7 mouse cellular contexts compared by ENCODE assay signal in the genomic region with DNA sequence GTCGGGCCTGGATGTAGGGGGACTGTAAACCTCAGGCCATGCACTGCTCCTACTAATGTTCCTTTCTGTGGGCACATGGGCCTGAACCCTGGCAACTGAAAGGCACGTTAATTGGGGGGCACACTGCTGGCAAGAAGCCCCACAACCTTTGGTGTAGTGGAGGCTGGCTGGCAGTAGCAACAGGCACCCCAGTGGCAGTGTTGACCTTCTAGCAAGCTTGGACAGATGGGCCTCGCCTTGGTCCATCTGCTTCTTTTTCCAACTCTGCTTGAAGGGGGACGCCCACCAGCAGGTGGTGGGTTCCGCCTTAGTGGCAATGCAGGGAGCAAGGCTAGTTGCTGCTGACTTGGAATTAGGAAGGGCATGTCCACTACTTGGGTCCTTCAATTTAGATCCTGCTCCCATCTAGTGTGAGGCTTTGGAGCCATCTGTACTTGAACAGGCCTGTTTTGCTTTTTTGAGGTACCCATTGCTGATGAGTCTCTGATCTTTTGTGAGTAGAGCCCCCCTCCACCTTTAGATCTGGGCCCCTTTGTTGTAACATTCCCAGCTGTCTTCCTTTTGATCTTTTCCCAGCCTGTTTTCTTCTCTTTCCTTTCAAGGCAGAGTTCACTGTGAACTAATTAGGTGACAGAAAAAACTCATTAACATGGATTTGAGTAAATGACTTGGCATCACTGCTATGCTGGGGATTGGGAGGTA. TPM values are rescaled to one million over a fixed set of nuclear protein-coding genes. Genes with fewer than 3 reads are reported as not detected.
DNase-seq lines count a peak whose midpoint lies in the region; ATAC-seq lines count a peak whose summit lies in the region.

No protein-coding gene starts in this region.

- WGBS in hindbrain, embryonic 12.5 days, result 6% methylated on average over 5 of the region's 5 CpGs
- WGBS in midbrain, embryonic 14.5 days, result 1% methylated on average over 5 of the region's 5 CpGs

- no peak for ATAC-seq in megakaryocyte, adult 5-6 weeks (ENCODE audit: poor library complexity, severe bottlenecking)
- ATAC-seq in hindbrain, embryonic 12.5 days (ENCODE audit: low FRiP score), result peak; percentile 3; the same call in 1 of the 2 replicates
- no peak for ATAC-seq in midbrain, embryonic 14.5 days (ENCODE audit: low FRiP score, low TSS enrichment)

- peaks cover 34% of the 10 kb centered on the region for H3K36me3 ChIP-seq in megakaryocyte, embryonic 14.5 days (replicated peaks; ENCODE audit: low read length)
- H3K36me3 ChIP-seq in hindbrain, embryonic 12.5 days, result peaks cover 12% of the 10 kb centered on the region
- H3K36me3 ChIP-seq in midbrain, embryonic 14.5 days (ENCODE audit: control insufficient read depth, insufficient read depth, low read length), result no peaks in the 10 kb centered on the region

- H3K4me2 ChIP-seq in hindbrain, embryonic 12.5 days (replicated peaks), result peak overlapping the region; percentile 93
- peak overlapping the region; percentile 88 for H3K4me2 ChIP-seq in midbrain, embryonic 14.5 days (ENCODE audit: low read length)

- peaks cover 51% of the 10 kb centered on the region for H3K4me1 ChIP-seq in megakaryocyte, embryonic 14.5 days
- H3K4me1 ChIP-seq in hindbrain, embryonic 12.5 days, result peaks cover 43% of the 10 kb centered on the region
- H3K4me1 ChIP-seq in midbrain, embryonic 14.5 days (ENCODE audit: control insufficient read depth, insufficient read depth, low read length), result peaks cover 39% of the 10 kb centered on the region

- H3K27ac ChIP-seq in hindbrain, embryonic 12.5 days, result peak overlapping the region; percentile 95
- peak overlapping the region; percentile 93 for H3K27ac ChIP-seq in midbrain, embryonic 14.5 days (replicated peaks; ENCODE audit: low read depth, low read length)

- H3K27me3 ChIP-seq in megakaryocyte, embryonic 14.5 days (replicated peaks), result no peaks in the 10 kb centered on the region
- 0 out of 2 replicates have a peak, but pooled peaks cover 3% of the 10 kb centered on the region for H3K27me3 ChIP-seq in hindbrain, embryonic 12.5 days
- no peaks in the 10 kb centered on the region for H3K27me3 ChIP-seq in midbrain, embryonic 14.5 days (ENCODE audit: control insufficient read depth, insufficient read depth, low read length)

- DNase-seq in cerebellum, postnatal 14 days, result peak; percentile 79 to 91
- DNase-seq in midbrain, embryonic 14.5 days, result peak; percentile 49
- DNase-seq in right cerebral cortex, postnatal 14 days, result no peak
- DNase-seq in natural killer cell, adult 2 months (ENCODE audit: low spot score in 2 of 2), result no peak

- H3K4me3 ChIP-seq in megakaryocyte, embryonic 14.5 days (replicated peaks), result peak overlapping the region; percentile 99
- peak overlapping the region; percentile 95 for H3K4me3 ChIP-seq in hindbrain, embryonic 12.5 days
- peak overlapping the region; percentile 85 for H3K4me3 ChIP-seq in midbrain, embryonic 14.5 days (replicated peaks; ENCODE audit: low read depth, low read length)

- peak overlapping the region; percentile 99 for H3K9ac ChIP-seq in hindbrain, embryonic 12.5 days
- peak overlapping the region; percentile 93 for H3K9ac ChIP-seq in midbrain, embryonic 14.5 days (replicated peaks; ENCODE audit: low read length)

- H3K9me3 ChIP-seq in megakaryocyte, embryonic 14.5 days, result no peaks in the 10 kb centered on the region
- no peaks in the 10 kb centered on the region for H3K9me3 ChIP-seq in hindbrain, embryonic 12.5 days (replicated peaks)
- no peaks in the 10 kb centered on the region for H3K9me3 ChIP-seq in midbrain, embryonic 14.5 days (ENCODE audit: control insufficient read depth, low read length)

RNA-seq across cellular contexts. Expression of gene Agap3, which starts 1.5 kb away (rescaled TPM):
- polyA plus RNA-seq in megakaryocyte, embryonic 14.5 days (2012; ENCODE audit: insufficient read depth, low replicate concordance), result 117 and 284 TPM in 2 replicates
- 12.1 and 14.2 TPM in 2 replicates for total RNA-seq in megakaryocyte, adult 5-6 weeks (2015)
- total RNA-seq in megakaryocyte, adult 5-6 weeks (2017), result 19.7 and 23.9 TPM in 2 replicates
- 83.7 and 86.2 TPM in 2 replicates for polyA plus RNA-seq in hindbrain, embryonic 12.5 days (2016; fragmentation: Nextera tagmentation; extraction: Ambion mirVana)
- polyA plus RNA-seq in midbrain, embryonic 14.5 days (2014; fragmentation: Nextera tagmentation; extraction: Ambion mirVana), result 65.1 and 79.0 TPM in 2 replicates

RNA-seq across cellular contexts. Expression of gene Tmub1, which starts 5.8 kb away (rescaled TPM):
- polyA plus RNA-seq in megakaryocyte, embryonic 14.5 days (2012; ENCODE audit: insufficient read depth, low replicate concordance), result 31.6 and 37.8 TPM in 2 replicates
- total RNA-seq in megakaryocyte, adult 5-6 weeks (2015), result 11.3 and 13.4 TPM in 2 replicates
- 11.7 and 20.9 TPM in 2 replicates for total RNA-seq in megakaryocyte, adult 5-6 weeks (2017)
- 32.6 and 36.7 TPM in 2 replicates for polyA plus RNA-seq in hindbrain, embryonic 12.5 days (2016; fragmentation: Nextera tagmentation; extraction: Ambion mirVana)
- polyA plus RNA-seq in midbrain, embryonic 14.5 days (2014; fragmentation: Nextera tagmentation; extraction: Ambion mirVana), result 51.0 and 64.1 TPM in 2 replicates

RNA-seq across cellular contexts. Expression of gene Fastk, which starts 8.3 kb away (rescaled TPM):
- polyA plus RNA-seq in megakaryocyte, embryonic 14.5 days (2012; ENCODE audit: insufficient read depth, low replicate concordance), result 216 and 275 TPM in 2 replicates
- 33.4 and 42.2 TPM in 2 replicates for total RNA-seq in megakaryocyte, adult 5-6 weeks (2015)
- 21.7 and 22.3 TPM in 2 replicates for total RNA-seq in megakaryocyte, adult 5-6 weeks (2017)
- polyA plus RNA-seq in hindbrain, embryonic 12.5 days (2016; fragmentation: Nextera tagmentation; extraction: Ambion mirVana), result 109 and 113 TPM in 2 replicates
- 91.8 and 105 TPM in 2 replicates for polyA plus RNA-seq in midbrain, embryonic 14.5 days (2014; fragmentation: Nextera tagmentation; extraction: Ambion mirVana)

RNA-seq across cellular contexts. Expression of gene Slc4a2, which starts 29.8 kb away (rescaled TPM):
- polyA plus RNA-seq in megakaryocyte, embryonic 14.5 days (2012; ENCODE audit: insufficient read depth, low replicate concordance), result 14.7 and 31.0 TPM in 2 replicates
- 17.2 and 19.9 TPM in 2 replicates for total RNA-seq in megakaryocyte, adult 5-6 weeks (2015)
- total RNA-seq in megakaryocyte, adult 5-6 weeks (2017), result 34.2 and 40.0 TPM in 2 replicates
- 38.1 and 39.9 TPM in 2 replicates for polyA plus RNA-seq in hindbrain, embryonic 12.5 days (2016; fragmentation: Nextera tagmentation; extraction: Ambion mirVana)
- 14.8 TPM in 2 replicates for polyA plus RNA-seq in midbrain, embryonic 14.5 days (2014; fragmentation: Nextera tagmentation; extraction: Ambion mirVana)

RNA-seq across cellular contexts. Expression of gene Cdk5, which starts 30.1 kb away (rescaled TPM):
- 6.0 and 14.5 TPM in 2 replicates for polyA plus RNA-seq in megakaryocyte, embryonic 14.5 days (2012; ENCODE audit: insufficient read depth, low replicate concordance)
- total RNA-seq in megakaryocyte, adult 5-6 weeks (2015), result 18.2 and 27.5 TPM in 2 replicates
- 16.9 and 18.2 TPM in 2 replicates for total RNA-seq in megakaryocyte, adult 5-6 weeks (2017)
- 61.0 and 63.8 TPM in 2 replicates for polyA plus RNA-seq in hindbrain, embryonic 12.5 days (2016; fragmentation: Nextera tagmentation; extraction: Ambion mirVana)
- 110 and 136 TPM in 2 replicates for polyA plus RNA-seq in midbrain, embryonic 14.5 days (2014; fragmentation: Nextera tagmentation; extraction: Ambion mirVana)

Comparison
In these comparisons a context has a peak if more than half of its experiments do, and no peak if none do; other contexts are left out.
1. DNase-seq: peak in cerebellum, postnatal 14 days (2 of 2) and midbrain, embryonic 14.5 days (single experiment); none in right cerebral cortex, postnatal 14 days (single experiment) and natural killer cell, adult 2 months (0 of 2).
2. Peak in every context shown above with its lines, with median percentiles within 50 percentile points of each other: H3K4me3 ChIP-seq.